Mouse (Mus musculus): ENCODE results near the gene Hist1h2ac.

The Hist1h2ac gene

DNA sequence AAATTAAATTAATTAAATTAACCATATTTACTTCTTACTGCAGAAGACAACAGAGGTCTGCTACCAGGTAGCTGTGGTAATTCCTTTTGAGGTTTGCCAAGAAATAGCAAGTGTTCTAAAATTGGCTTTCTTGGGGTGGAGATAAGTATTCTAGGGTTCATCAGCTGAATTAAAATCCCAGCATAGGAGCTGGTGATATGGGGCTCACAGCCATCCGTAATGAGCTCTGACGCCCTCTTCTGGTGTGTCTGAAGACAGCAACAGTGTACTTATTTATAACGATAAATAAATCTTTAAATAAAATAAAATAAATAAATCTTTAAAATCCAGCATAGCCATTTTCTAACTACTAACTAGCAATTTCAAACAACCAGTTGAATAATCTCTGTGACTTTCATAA, 16.0 kb upstream of the Hist1h2ac start:
- DNase-seq: no peak

DNA sequence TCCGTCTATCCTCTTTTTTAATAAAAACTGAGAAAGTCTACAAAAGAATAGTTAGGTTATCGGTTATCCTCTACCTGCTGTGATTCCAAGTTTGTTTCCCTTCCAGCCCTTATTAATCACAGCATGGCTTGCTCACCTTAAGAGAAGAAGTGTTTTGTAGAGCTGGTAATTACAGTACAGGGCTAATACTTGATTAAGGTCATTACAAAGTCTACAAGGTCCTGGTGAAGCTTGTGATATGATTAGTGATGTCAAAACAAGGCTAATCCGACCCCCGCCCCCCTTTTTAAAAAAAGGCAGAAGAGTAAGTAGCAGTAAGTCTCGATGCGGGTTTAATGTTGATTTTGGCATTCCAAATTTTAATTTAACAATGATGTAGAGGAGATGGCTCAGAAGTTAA, 15.2 kb upstream of the Hist1h2ac start:
- no peak for DNase-seq

DNA sequence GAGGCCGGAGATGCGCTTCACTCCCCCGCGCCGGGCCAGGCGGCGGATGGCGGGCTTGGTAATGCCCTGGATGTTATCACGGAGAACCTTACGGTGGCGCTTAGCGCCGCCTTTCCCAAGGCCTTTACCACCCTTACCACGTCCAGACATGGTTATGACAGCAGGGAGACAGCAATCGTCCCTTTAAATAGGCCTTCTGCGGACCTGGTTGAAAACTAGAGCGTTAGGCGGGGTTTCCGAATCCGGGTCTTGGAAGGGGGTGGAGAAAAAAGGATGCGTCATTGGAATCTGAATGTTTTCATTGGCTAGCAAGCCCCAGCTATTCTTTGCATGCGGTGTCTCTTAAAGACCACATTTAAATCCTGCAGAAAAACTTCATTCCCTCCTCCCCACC, 14.5 kb upstream of the Hist1h2ac start, which contains the start of gene Hist1h4c:
Hist1h4c (minus strand) TSS at position 155 of the 394 bp plus-strand sequence.
- DNase-seq: peak; percentile 96

DNA sequence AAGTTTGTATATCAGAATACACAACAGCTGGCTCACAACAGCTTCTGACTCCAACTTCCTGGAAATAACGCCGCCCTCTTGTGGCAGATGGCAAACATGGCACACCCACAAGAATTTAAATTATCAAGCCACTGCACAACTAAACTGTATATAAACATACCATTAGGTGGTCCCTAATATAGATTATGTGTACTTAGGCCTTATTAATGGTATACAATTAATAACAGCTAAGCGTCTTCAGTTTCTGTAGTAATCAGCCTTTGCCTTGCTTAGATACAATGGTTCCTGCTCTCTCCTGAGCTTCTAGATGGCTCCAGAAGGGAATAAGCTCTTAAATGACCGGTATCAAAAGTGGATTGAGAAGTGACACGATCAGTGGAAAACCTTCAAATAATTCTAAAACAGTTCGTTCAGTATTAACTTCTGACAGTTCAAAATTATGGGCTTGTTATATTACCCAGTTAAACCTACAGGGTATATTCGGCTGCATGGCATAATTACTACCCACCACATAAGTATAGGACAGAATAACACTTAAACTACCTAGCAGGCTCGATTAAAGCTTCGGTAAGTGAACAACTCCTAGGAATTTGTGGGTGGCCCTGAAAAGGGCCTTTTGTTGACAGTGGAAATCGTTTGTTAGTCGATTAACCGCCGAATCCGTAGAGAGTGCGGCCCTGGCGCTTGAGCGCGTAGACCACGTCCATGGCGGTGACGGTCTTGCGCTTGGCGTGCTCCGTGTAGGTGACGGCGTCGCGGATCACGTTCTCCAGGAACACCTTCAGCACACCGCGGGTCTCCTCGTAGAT, 13.9 kb upstream of the Hist1h2ac start:
- DNase-seq: peak; percentile 87

DNA sequence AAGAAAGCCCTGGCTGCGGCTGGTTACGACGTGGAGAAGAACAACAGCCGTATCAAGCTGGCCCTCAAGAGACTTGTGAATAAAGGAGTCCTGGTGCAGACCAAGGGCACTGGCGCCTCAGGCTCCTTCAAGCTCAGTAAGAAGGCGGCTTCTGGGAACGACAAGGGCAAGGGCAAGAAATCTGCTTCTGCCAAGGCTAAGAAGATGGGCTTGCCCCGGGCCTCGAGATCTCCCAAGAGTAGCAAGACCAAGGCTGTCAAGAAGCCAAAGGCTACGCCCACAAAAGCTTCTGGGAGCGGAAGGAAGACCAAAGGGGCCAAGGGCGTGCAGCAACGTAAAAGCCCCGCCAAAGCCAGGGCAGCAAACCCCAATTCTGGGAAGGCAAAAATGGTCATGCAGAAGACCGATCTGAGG, 12.3 kb upstream of the Hist1h2ac start:
- DNase-seq: no peak

DNA sequence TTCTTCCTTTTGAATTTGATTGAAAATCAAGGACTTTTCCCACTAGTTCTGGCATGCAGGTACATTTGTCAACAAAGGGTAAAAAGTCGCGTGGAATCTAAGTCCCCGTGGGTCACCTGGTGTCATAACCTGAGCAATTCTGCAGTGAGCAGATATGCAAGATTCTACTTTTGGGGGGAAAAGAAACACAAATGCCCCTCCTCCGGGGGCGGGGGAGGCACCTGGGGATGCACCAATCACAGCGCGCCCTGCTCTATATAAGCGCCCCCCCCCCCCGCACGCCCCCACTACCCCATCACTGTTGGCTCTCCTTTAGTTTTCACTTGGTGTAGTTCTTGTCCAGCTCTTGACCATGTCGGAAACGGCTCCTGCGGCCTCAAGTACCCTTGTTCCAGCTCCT, 11.8 kb upstream of the Hist1h2ac start, which contains the start of gene Hist1h1t:
Hist1h1t (plus strand) TSS at position 301 of the 400 bp plus-strand sequence.
- DNase-seq: no peak

DNA sequence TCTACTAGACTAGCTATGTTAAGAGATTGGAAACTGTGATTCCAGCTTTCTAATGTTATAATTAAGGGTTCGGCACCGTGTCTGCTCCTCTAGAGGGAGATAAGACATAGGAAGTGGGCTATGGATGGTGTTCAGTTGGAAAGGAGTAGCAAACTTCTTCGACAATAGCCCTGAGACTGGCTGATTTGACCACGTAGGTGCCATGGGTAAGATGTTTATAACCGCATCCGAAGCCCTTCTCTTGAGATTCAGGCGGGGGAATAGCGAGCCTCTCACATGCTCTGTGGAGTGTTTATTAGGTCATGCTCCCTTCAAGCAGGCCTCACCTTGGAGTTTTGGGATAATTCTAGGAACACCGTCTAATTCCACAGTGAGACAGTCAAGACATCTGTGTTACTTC, 11.2 kb upstream of the Hist1h2ac start:
- DNase-seq: no peak

DNA sequence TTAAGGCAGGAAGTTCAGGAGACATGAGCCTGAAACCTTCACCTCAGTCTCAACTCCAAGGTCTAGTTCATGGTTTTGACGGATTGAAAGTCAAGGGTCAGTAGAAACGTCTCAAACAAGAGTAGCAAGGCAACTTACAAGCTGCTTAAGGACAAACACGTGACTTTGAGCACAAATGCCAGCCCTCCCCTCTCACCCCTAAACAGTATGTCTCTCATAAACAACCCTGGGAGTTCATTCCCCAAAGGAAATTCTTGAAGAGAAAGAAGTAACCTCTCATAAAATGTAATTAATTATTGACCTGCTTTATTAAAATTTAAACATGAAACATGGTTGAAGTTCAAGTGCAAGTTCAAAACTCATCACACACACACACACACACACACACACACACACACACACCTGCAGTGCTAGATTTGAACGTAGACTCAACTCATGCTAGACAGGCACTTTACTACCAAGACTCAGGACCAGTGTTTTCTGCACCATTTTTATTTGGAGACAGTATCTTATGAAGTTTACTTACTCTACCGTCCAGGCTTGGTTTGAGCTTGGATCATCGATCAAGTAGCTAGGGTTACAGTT, 10.2 kb upstream of the Hist1h2ac start:
- no peak for DNase-seq

DNA sequence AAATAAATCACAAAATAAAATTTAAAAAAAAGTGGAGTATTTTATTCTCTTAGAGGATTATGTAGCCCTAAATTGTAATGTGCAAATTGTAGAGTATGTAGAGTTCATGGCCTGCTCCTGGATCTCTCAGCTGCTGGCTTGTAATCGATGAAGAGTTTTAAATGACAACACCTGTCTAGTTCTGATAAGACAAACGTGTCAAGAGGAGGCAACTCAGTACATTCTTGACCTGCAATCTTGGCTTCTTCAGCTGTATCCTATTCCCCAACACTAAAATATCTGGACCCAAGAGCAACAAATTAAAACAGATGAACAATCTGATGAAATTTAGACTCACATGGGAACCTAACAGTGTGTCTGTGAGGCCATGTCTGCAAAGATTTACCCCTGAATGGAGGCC, 5.7 kb upstream of the Hist1h2ac start:
- no peak for DNase-seq

DNA sequence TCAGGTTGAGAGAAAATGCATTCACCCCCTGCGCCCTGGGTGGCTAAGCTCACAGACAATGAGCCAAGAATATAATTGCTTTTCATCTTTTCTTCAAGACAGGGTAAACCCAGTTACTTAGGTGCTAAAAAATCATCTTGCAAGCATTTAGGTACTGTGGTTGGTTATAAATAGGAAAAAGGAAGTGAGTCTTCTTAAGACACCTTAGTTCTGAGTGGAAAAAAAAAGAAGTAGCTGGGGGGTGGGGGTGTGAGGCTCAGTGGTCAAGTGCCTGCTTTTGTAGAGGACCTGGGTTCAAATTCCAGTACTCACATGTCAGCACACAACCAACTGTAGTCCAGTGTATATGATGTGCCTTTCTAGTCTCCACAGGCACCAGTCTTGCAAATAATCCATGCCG, 5.2 kb upstream of the Hist1h2ac start:
- no peak for DNase-seq

DNA sequence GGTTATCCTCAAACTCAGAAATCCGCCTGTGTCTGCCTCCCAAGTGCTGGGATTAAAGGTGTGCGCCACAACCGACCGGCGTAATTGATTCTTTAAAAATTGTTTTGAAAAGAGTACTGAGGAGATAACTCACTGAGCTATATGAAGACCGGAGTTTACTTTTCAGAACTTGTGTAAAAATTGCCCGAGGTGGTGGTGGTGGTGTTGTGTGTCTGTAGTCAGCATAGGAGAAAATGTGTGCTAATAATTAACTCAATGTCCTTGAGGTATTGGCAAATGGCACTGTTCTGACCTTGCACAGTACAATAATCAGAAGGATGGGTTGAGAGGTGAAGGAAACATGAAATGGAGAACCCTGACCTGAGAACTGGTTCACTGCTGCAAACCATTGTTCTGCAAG, 4.2 kb upstream of the Hist1h2ac start:
- no peak for DNase-seq

DNA sequence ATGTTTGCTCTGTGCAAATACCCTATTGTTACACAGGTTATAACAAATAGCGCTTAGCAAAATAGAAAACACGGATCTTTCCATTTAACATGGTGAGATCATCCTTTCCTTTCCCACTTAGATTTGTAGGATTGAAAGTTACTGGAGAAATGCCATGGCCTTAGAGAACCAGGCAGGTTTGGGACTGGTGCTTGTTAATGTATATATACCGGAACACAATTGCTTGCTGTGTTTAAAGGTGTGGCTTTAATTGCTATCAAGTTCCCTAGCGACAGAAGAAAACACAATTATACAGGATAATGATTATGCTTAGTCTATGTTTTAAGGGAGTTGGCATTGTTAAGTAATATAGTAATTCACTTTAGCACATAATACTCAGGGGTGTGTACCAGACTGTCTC, 3.4 kb upstream of the Hist1h2ac start:
- DNase-seq: no peak

DNA sequence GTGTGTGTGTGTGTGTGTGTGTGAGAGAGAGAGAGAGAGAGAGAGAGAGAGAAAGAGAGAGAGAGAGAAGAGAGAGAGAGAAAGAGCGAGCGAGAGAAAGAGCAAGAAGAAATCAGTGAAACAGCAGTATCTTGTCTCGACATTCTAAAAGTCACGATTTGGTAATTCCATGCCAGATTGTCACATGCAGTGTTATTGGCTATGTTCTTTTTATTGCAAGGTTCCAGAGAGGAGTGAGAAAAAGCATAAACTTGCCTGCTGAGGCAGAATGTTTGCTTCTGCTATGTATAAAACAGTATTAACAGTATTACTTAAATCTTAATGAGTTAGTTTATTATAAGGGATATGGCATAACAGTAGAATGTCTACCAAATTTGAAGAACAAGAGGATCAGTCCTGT, 2.2 kb upstream of the Hist1h2ac start:
- peak; percentile 13 for DNase-seq

DNA sequence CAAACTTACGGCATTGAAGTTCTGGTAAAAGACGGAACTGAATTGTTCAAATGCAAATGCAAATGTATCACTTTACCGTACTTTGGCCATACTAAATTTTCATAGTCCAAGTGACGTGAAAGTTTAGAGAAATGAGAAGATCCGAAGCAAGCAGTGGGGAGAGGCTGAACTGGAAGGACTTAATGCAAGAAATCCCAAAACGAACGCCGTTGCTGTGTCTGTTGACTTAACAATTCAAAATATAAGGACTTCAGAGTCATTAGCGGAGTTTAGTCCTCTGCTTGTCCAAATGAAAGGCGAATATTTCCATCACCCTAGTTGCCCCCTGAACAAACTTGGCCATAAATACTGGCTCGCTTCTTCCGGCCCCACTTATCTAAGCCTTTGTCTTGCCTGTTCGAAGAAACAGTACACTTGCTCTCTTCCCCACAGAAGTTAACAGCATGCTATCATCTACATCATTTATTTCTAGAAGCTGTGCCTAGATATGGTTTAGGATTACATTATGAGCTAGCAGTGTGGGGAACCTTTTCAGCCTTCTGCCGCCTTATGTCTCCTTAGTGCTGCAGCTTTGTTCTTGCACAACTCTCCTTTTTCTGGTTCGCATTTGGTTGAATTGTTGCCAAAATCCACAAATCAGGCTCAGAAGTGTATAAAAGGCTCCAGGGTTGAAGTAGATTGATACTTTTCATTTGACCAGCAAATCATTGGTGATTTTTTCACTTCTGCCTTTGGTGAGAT, 1.5 kb upstream of the Hist1h2ac start:
- peak; percentile 64 for DNase-seq

DNA sequence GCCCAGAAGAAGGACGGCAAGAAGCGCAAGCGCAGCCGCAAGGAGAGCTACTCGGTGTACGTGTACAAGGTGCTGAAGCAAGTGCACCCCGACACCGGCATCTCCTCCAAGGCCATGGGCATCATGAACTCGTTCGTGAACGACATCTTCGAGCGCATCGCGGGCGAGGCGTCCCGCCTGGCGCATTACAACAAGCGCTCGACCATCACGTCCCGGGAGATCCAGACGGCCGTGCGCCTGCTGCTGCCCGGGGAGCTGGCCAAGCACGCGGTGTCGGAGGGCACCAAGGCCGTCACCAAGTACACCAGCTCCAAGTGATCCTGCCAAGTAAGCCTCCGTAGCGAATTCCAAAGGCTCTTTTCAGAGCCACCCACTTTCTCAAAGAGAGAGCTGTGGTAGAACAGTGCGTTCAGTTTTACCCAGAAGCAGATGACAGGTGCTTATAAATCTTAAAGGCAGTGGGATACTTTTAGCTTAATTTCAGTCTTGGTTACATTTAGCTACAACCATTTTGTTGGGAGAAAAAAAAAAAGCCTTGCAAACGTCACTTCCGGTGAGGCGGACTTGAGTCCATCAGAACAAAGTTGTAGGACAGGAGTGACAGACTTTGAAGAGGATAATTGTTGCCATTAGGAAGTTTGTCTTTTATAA, 672 bp upstream of the Hist1h2ac start:
- DNase-seq: peak; percentile 88

DNA sequence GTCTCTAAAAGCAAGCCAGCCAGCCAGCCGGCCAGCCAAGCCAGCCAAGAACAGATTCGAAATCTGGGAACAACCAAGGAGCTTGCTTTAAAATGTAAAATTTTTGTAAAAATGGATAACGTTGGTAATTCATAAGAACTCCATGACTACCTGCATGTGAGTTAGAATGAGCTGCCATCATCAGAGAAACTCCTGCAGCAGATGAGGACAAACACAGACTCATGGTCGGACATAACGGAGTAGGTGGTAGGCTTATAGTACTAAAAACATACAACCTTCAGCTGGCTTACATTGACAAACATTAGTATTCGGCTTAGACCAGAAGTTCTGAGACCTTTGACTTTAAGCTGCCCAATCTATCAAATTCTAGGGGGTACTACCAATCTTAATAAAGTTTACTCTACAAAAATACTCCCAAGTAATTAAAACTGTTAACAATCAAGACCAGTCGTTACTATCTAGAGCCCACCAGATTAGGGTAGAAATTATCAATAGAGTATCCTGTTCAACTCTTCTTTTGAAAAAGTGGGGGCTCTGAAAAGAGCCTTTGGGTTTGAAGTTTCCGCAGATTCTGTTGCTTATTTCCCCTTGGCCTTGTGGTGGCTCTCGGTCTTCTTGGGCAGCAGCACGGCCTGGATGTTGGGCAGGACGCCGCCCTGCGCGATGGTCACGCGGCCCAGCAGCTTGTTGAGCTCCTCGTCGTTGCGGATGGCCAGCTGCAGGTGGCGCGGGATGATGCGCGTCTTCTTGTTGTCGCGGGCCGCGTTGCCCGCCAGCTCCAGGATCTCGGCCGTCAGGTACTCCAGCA, 597 bp downstream of the Hist1h2ac start:
- DNase-seq: peak; percentile 47

DNA sequence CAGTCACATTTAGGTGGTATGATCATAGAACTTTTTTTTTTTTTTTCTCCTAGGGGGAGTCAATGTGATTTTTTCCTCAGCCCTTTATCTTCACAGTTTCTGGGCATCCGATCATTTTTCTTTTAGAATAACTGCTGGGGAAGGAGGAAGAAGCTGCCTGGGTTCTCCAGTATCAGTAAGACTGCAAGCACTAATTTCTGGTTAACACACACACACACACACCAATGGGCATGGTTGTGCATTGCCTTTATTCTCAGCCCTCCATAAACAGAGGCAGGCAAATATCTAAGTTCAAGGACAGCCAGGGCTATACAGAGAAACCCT, 1.2 kb downstream of the Hist1h2ac start:
- no peak for DNase-seq

DNA sequence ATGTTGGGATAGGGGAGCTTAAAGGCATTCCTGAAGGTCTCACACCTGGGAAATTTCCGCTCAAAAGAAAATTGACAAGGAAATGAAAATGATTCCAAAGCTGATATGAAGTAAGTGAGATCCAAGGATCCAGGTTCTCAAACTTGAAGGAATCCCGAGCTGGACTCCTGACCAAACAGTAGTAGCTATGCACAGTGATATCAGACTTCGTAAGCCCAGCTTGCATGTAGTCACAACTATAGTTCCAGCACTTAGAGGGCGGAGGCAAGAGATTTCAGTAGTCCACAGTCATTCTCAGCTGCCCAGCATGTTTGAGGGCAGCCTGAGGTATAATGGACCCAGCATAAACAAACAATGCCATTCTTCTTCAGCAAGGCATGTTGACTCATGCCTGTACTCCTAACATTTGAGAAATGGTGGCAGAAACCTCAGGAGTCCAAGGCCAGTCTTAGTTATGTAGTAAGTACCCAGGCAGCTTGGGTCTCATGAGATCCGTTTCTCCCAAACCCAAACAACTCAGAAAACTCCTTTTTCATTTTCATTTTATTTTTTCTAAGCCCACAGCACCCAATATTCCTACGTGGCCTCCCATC, 1.7 kb downstream of the Hist1h2ac start:
- no peak for DNase-seq

DNA sequence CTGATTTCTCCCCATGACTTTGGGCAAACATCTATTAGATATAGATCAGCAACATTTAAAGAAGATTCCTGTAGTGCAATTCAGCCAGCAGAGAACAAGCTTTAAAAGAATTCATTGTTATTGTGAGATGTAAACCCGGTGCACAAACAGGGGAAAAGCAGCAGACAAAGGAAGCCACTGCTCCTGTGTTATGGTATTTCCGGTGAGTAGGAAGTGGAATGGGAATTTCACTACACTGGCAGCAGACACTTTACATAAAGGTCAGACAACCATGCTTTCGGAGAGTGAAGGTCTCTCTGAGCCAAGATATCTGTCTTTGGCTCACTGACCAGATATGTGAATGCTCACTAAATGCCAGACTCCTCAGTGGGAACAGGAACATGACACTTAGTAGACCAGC, 21.2 kb downstream of the Hist1h2ac start:
- DNase-seq: no peak

DNA sequence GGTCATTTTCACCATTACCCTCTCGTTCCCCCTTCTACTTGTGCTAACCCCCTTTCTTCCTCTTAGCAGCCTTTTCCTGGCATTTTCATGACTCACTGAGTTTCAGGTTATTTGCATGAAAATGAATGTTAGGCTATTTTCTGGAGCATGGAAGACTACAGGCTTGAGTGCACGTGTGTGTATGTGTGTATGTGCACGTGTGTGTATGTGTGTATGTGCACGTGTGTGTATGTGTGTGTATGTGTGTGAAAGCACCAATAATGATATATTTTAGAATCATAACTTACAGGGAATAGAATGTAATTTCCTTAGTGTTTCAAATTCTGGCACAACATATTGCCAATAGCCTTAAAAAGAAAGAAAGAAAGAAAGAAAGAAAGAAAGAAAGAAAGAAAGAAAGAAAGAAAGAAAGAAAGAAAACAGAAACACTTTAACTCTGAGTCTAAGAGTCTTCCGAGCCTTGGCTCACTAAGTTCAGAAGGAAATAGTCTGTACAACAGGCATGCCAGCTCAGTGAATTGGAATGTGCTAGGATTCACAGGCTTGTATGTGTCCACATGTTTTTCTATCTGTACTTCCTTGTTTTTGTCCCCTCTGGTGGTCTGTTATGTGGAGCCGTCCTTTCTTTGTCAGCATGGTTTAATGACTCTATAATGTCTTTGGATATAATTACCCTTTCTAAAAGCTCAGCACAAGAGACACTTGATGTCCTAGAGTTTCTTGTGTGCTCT, 23.9 kb downstream of the Hist1h2ac start:
- no peak for DNase-seq
